Mouse (Mus musculus): Measurements from ENCODE around the gene Grb10.
A peak's percentile ranks its signal among the peaks of the same experiment; 100 is the strongest.

Gene Grb10

GRCm38 (mm10) chr11:12032831-12033230, 5.7 kb downstream of the Grb10 start:
- DNase-seq (ENCODE audit: low read depth) = no peak

DNA sequence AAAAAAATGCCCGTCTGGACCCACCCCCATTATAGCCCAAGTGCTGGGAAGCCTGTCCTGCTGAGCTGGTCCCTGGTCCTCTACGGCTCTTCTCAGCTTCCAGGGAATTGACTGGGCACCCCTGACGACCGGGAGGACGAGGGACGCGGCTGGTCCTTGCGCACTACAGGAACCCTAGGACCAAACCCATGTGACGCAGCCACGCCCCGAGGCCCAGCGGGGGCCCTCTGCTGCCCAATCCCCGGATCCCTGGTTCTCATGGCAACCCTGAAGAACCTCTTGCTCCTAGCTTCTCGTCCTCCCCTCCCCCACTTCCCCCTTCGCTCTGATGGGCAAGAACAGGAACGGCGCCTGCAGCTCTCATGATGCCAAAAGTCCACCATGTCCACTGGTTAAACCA, 11.8 kb downstream of the Grb10 start:
- no peak for DNase-seq (ENCODE audit: low read depth)

DNA sequence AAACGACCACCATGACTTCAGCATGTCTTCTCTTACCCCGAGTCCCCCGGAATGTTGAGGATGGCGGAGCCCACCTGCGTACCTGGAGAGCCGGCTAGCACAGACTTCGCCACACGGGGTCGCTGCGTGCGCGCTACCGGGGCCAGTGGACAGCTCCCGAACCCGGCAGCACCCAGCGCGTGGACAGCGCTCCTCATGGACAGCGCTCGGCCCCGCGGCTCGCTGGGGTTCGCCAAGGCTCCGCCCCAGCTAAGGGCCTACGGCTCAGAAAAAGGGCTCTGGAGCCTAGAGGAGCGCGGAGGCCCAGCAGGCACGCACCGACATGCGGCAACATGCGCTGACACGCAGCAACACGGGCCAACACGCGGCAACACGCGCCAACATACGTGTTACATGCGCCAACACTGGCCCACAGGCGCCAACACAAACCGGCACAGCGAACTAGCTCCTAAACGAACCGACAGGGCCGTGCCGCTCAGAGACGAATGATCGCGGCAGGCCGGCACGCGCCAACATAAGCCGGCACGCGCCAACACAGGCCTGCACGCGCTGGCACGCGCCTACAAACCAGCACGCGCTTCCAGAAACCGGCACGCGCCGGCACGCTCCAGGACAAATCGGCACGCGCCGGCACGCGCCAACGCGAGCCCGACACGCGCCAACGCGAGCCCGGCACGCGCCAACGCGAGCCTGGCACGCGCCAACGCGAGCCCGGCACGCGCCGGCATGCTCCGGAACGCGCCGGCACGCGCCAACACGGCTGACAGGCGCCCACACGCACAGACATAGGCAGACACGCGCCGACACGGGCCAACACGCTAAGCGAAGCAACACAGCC, 12.5 kb downstream of the Grb10 start:
- peak; percentile 44 for DNase-seq (ENCODE audit: low read depth)

DNA sequence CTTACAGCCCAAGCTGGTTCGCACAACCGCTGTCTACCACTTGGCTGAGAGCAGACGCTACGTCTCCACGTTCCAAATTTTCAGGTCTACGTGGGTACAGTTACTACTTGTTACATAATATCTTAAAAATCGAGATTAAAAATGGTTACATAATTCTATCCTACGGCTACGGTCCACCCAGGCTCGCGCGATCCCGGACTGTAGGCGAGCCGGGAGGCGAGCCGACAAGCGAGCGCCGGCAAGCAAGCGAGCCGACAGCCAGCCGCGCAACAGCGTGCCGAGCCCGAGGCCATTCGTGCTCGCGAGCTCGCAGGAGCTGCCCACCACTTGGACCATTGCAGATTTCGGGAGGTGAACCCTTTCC, 13.1 kb downstream of the Grb10 start:
- DNase-seq (ENCODE audit: low read depth) = no peak

GRCm38 (mm10) chr11:12023051-12023450, 15.4 kb downstream of the Grb10 start:
- DNase-seq (ENCODE audit: low read depth) = no peak

DNA sequence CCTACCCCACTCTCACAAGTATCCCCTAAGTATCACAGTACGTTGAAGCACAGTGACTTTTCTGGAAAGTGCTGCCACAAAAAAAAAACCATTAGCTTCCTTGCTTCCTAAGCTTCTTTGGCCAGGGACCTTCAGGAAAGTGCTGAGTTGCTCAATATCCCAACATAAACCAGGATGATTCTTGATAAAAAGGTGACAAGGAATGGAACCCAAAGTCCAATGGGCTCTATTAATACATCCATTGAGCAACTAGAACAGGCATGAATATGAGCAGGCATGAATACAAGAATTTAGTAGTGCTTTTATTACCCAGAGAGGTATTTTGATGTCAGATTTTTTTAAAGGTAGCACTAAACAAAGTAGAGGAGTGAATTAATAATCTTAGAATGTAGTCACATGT, 18.8 kb downstream of the Grb10 start:
- DNase-seq (ENCODE audit: low read depth) = no peak

DNA sequence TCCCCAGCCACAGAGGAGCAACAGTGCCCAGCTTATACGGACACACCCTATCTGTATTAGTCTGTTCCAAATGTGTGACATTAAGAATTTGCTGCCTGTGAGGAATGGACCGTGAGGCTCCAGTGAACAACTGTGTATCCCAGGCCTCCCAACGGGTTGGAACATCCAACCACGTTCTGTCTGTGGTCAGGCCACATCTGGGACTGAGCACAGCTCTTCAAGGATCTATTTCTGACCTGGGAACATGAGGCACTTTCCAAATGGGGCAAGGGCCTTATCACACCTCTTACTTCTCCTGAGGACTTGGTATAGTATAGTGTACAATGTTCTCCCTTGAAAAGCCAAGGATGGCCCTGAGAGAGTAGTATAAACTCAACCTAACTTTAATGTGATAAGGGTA, 19.9 kb downstream of the Grb10 start:
- DNase-seq (ENCODE audit: low read depth) = no peak

DNA sequence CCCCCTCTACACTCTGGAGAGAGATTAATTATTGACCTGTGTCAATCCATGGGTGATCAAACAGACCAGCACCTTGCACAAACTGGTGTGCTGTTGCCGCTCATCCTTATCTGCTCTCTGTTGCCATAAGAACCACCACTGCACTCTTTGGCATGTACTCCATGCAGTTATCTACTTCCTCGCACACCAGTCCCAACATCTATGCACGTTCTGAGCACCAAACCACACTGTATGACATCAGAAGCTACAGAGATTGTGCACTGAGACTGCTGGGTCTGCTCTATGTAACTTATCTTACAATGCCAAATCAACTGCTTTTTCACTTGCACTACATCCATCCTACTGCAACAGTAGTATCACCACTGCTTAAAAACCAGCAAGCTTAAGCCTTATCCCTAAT, 28.4 kb downstream of the Grb10 start:
- DNase-seq (ENCODE audit: low read depth) = no peak

GRCm38 (mm10) chr11:12000293-12000910, 38.1 kb downstream of the Grb10 start:
- no peak for DNase-seq (ENCODE audit: low read depth)

DNA sequence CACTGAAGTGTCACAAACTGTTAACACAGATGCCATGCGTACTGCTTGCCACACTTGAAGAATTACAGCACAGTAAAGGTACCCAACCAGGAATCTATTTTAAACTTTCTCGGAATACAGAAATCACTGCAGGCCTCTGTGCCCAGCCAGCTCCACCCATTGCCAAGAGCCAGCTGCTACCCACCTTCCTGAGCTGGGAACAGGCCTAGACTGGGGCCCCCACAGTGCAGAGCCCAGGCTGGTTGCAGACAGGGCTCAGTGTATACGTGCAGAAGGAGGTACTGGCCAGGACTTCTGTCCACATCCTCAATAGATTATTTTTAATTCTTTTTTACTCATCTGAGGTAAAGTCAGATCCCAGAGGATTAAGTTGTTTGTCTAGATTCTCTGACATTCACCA, 39.6 kb downstream of the Grb10 start:
- no peak for DNase-seq (ENCODE audit: low read depth)

DNA sequence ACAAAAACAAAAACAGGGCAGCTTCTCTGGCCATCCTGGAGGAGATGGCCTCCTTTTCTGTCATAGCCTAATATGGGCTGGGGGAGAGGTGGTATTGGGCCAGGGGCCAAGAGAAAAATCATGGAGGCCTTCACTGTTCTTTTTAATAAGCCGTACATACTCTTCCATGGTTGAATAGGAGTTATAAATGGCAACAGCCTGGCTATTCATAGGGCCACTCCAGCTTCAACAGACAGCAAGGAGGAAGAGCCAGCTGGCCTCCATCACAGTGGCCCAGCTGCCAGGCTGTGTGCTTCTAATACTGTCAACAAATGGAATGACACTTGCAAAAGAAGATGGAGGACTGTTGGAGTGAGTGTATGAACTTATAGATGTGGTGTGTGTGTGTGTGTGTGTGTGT, 41.4 kb downstream of the Grb10 start:
- DNase-seq (ENCODE audit: low read depth) = no peak

DNA sequence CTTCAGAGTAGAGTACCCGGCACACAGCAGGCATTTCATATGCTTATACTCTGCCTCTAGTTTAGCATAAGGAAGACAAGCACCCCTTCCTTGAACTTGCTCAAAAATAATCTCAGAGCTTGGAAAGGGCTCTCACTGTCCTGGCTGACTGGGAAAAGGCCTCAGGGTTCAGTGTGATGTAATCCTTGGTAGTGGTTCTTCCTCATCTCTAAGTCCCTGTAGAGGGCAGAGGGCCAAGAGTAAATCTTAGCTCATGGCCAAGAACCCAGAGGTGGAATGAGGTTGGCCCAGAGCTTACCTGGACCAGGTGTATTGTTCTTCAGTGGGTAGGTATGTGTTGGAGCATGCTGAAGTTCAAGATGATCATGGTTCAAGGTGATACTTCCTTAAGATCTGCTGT, 43.1 kb downstream of the Grb10 start:
- DNase-seq (ENCODE audit: low read depth) = no peak

DNA sequence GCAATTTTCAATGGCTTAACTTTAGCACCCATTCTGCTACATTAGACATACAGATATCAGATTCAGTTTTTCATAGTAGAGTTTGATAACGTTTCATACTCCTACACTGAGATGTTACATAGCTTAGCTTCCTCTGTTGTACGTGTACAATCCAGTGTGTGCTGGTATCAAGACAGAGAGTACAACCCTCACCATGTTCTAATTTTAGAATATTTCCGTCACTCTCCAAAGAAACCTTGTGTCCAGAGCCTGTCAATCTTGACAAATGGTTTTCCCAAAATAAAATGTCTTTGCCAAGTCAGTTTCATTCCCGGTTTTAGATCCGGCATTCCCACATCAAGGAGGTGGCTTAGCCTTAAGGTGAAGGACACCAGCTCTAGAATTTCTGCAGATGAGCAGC, 44.7 kb downstream of the Grb10 start:
- no peak for DNase-seq (ENCODE audit: low read depth)

GRCm38 (mm10) chr11:11993183-11993582, 45.3 kb downstream of the Grb10 start:
- DNase-seq (ENCODE audit: low read depth) = no peak

DNA sequence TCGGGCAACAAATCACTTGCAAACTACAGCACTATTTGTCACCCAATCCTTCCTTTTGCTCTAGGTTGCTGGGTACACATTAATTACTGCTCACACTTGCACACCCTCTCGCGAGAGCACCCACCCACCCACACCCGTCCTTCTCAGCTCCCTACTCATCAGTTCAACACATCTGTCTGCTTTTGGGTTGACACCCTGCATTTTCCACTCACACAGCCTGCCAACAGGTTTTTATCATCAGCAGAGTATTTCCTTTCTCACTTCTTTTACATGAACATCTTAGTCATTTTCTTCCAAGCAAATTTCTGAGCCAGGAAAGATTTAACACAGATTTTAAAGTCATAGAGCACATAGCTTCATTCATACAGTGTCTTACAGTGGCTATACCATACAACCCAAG, 48.6 kb downstream of the Grb10 start:
- DNase-seq (ENCODE audit: low read depth) = no peak

- DNase-seq (ENCODE audit: low read depth) = no peak
Measured at GRCm38 (mm10) chr11:11987233-11987632, 51.2 kb downstream of the Grb10 start.

DNA sequence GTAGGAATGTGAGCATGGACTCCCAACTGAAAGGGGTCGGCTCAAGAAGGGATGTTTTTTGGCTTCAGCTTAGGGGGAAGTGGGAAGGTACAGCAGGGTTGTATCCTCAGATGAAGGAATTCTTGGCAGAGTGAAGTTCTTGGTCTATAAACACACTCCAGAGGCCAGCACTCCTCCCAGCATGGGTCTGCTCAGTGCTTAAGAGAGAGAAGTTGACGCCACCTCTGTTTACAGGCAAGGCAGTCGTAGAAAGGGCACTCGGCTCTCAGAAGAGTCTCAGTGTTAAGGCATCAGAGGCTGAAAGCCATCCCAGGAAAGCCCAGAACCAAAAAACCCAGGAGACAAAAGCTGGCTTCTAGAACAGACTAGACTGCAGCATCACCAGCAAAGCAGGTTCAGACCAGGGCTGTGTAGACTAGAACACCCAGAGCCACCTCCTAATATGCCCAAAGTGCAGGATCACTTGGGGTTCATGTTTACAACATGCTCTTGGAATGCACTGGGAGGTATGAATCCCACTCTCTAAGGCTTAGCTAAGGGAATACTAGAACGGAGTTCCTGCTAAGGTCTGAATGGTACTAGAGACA, 59.8 kb downstream of the Grb10 start:
- no peak for DNase-seq (ENCODE audit: low read depth)

DNA sequence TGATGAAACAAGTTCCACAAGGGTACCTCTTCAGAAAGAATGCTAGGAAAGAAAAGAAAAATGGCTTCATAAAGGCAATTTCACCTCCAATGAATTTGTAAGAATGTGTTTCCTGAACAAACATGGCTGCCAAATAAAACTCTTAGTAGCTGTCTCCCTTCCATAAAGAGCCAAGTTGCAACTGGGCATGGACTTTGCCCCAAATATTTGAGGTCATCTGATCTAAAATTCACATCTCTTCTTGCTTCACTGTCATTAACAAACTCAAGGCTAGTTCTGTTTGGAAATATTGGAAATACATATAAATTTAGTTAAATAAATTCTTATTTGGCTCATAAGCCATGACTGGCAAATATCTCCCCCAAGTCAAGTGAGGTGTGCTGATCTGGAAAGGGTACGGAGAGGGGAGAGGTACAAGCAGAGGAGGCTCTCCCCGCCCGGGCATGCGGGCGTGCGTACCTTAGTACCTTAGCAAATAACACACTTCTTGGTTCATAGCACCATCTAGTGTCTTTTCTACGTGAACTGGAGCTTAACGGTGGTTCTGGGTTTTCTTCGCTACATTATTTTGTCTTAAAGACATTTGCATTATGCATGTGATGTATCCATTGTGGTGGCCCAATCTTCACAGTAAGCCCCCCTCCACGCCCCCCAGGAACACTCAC, 63.8 kb downstream of the Grb10 start:
- DNase-seq (ENCODE audit: low read depth) = peak; percentile 76

GRCm38 (mm10) chr11:11973366-11974014, 65.0 kb downstream of the Grb10 start:
- peak; percentile 73 for DNase-seq (ENCODE audit: low read depth)

DNA sequence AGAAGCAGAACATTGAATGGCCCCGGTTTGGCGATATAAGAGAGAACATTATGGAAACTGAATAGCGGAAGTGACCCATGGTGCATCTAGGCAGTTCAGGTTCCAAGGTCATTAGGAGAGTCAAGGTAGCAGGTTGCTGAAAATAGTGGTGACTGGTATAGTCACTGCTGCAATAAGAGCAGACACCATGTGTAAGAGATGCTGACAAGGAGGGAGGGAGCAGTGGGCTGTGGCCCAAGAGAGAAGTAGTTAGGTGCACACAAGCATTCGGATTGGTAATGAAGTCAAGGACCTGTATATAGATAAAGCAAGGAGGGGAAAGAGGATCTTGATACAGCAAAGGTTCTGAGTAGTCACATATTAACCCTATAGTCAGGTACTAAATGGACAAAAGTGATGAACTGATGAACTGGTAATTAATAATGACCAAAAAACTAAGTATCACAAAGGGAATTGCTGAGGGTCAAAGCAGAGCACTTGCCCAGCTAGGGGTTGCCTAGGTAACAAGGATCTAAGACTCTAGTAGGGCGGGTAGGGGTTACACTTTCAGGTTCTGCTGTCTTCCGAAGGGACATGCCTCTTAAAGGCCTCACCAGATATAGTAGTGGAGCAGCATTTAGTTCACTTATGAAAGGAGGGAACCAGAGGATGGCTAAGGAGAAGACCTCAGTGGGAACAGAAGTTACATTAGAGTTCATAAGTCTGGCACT, 65.9 kb downstream of the Grb10 start:
- no peak for DNase-seq (ENCODE audit: low read depth)

DNA sequence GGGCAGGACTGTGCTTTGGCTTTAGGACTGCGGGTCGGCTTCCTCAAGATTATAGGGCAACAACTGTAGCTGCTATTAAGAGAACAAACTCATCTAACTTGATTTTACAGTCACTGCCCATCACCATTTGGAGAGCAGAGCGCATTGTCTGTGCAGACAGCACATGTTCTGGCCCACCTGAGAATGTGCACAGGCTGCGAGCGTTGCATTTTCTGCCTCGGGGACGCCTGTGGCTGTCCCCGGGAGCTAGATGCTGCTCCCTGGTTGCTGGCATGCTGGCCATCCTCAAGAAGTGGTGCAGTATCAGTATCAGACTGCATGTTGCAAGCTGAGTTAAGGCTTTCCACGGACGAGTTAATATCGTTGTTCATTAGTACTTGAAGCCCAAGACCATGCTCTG, 68.2 kb downstream of the Grb10 start:
- DNase-seq (ENCODE audit: low read depth) = no peak

GRCm38 (mm10) chr11:11968830-11969229, 69.7 kb downstream of the Grb10 start:
- DNase-seq (ENCODE audit: low read depth) = no peak
